Mouse (Mus musculus) myocyte (in vitro differentiated cells): ENCODE results near the gene Zfp646. TPM values are rescaled to one million over a fixed set of nuclear protein-coding genes. Genes with fewer than 3 reads are reported as not detected.
"Not testable (repeated sequence)": the region's sequence is repeated elsewhere in the genome, so short reads cannot be mapped to it uniquely, and the experiment has no call there.

Experiments
- H3K27me3 ChIP-seq: one replicate; pipeline ENCODE4 v1.6.1; 2011; ENCODE audit not compliant: control insufficient read depth, insufficient read depth, insufficient read length
- H3K36me3 ChIP-seq: one replicate; pipeline ENCODE4 v1.6.1; 2011; ENCODE audit not compliant: control insufficient read depth, insufficient read depth
- H3K4me2 ChIP-seq: one replicate; pipeline ENCODE4 v1.6.1; 2011; ENCODE audit warnings: low read depth, control low read depth
- H3K4me3 ChIP-seq: one replicate; pipeline ENCODE4 v1.5.1; 2011; ENCODE audit warnings: mild to moderate bottlenecking, control low read depth, moderate library complexity
- H3K79me2 ChIP-seq: one replicate; pipeline ENCODE4 v1.6.1; 2011; ENCODE audit not compliant: control insufficient read depth, insufficient read depth
- H3ac ChIP-seq: one replicate; pipeline ENCODE4 v1.6.1; 2011; ENCODE audit not compliant: control insufficient read depth, insufficient read length
- CEBPB ChIP-seq: IDR thresholded peaks from 2 replicates; pipeline ENCODE4 v1.6.1; 2011; ENCODE audit warnings: mild to moderate bottlenecking, moderate library complexity; ENCODE audit not compliant: poor library complexity, insufficient read depth, severe bottlenecking
- E2F4 ChIP-seq: IDR thresholded peaks from one replicate; pipeline ENCODE4 v1.6.1; 2011; ENCODE audit warnings: mild to moderate bottlenecking, control low read depth, moderate library complexity; ENCODE audit not compliant: insufficient read depth
- MAX ChIP-seq: IDR thresholded peaks from one replicate; pipeline ENCODE4 v1.6.1; 2011; ENCODE audit warnings: low read depth, mild to moderate bottlenecking, control low read depth
- MYOD1 ChIP-seq, 3 experiments: IDR thresholded peaks; one replicate each; pipeline ENCODE4 v1.6.1; 2011; ENCODE audit warnings: control low read depth in 2 of 3, low read depth in 2 of 3, mild to moderate bottlenecking in 2 of 3, moderate library complexity in 1 of 3; ENCODE audit not compliant: insufficient read length in 2 of 3, control insufficient read depth in 1 of 3
- MYOG ChIP-seq, 3 experiments: IDR thresholded peaks; one replicate each; pipeline ENCODE4 v1.6.1; 2011; ENCODE audit warnings: control low read depth in 2 of 3, low read depth in 2 of 3, mild to moderate bottlenecking in 2 of 3; ENCODE audit not compliant: insufficient read length in 2 of 3, control insufficient read depth in 1 of 3, insufficient read depth in 1 of 3
- POLR2A ChIP-seq: IDR thresholded peaks from one replicate; pipeline ENCODE4 v1.6.1; 2011; ENCODE audit warnings: low read depth, mild to moderate bottlenecking, control low read depth, moderate library complexity; ENCODE audit not compliant: insufficient read length
- POLR2AphosphoS2 ChIP-seq: IDR thresholded peaks from one replicate; pipeline ENCODE4 v1.6.1; 2011; ENCODE audit warnings: low read depth, control low read depth; ENCODE audit not compliant: insufficient read length
- REST ChIP-seq: IDR thresholded peaks from one replicate; pipeline ENCODE4 v1.6.1; 2011; ENCODE audit warnings: mild to moderate bottlenecking, control low read depth, moderate library complexity; ENCODE audit not compliant: insufficient read depth, insufficient read length
- SRF ChIP-seq: IDR thresholded peaks from one replicate; pipeline ENCODE4 v1.6.1; 2011; ENCODE audit warnings: low read depth; ENCODE audit not compliant: control insufficient read depth, insufficient read length
- TCF12 ChIP-seq: IDR thresholded peaks from one replicate; pipeline ENCODE4 v1.6.1; 2011; ENCODE audit warnings: mild to moderate bottlenecking, control low read depth; ENCODE audit not compliant: poor library complexity, insufficient read depth, severe bottlenecking
- TCF3 ChIP-seq: IDR thresholded peaks from one replicate; pipeline ENCODE4 v1.6.1; 2011; ENCODE audit warnings: low read depth, control low read depth; ENCODE audit not compliant: insufficient read length
- USF1 ChIP-seq: IDR thresholded peaks from one replicate; pipeline ENCODE4 v1.6.1; 2011; ENCODE audit warnings: low read depth, mild to moderate bottlenecking, control low read depth, moderate library complexity
- polyA plus RNA-seq: library from polyadenylated mRNA; unstranded; fragments of >200 nt; fragmentation: generic; extraction: Trizol; gene quantifications from one replicate; pipeline ENCODE4 v1.2.1, GENCODE M21; 2012; ENCODE audit warnings: missing spikeins

The Zfp646 gene
- polyA plus RNA-seq, 1 experiment = 16.7 TPM

- no peak within 1 kb of the TSS for H3K4me2 ChIP-seq
- no peaks in the 10 kb centered on the region for H3K27me3 ChIP-seq
- peaks cover 9% of the 10 kb centered on the region for H3K36me3 ChIP-seq
- no peak within 1 kb of the TSS for H3ac ChIP-seq
- TF ChIP-seq TCF12 (no peak), MAX (no peak), E2F4 (no peak), MYOG (IDR thresholded peaks at IDR 0.05; ENCODE audit: control insufficient read depth in 1 of 3, insufficient read depth in 1 of 3, insufficient read length in 2 of 3, low read depth in 2 of 3) (no peak), POLR2AphosphoS2 (no peak), TCF3 (no peak), REST (no peak), MYOD1 (IDR thresholded peaks at IDR 0.05; ENCODE audit: control insufficient read depth in 1 of 3, insufficient read length in 2 of 3, low read depth in 2 of 3) (no peak), POLR2A (no peak), USF1 (no peak), CEBPB (no peak), SRF (no peak)
- peaks cover 8% of the 10 kb centered on the region for H3K79me2 ChIP-seq
- H3K4me3 ChIP-seq = no peak within 1 kb of the TSS
Measured at GRCm38 (mm10) chr7:127890798-127891197, 14.8 kb downstream of the Zfp646 start, which contains the start of gene Prss53. Gene Prss53 (minus strand): TSS chr7:127890970.

- H3ac ChIP-seq = peak overlapping the region; percentile 10
- peak overlapping the region; percentile 32 for H3K4me3 ChIP-seq
- TF ChIP-seq POLR2AphosphoS2 = peak; percentile 12
- no peak for TF ChIP-seq E2F4
- no peak for TF ChIP-seq POLR2A
- no peak for TF ChIP-seq REST
- H3K27me3 ChIP-seq = no peaks in the 10 kb centered on the region
- H3K4me2 ChIP-seq = peak overlapping the region; percentile 93
- no peaks in the 10 kb centered on the region for H3K79me2 ChIP-seq
- H3K36me3 ChIP-seq = no peaks in the 10 kb centered on the region
Measured at GRCm38 (mm10) chr7:127894480-127894879, 18.5 kb downstream of the Zfp646 start.

GRCm38 (mm10) chr7:127895442-127895841, 19.4 kb downstream of the Zfp646 start, which contains the start of the genes Gm21974 and Vkorc1:
Gene Gm21974 (minus strand): TSS chr7:127895454.
Gene Vkorc1 (minus strand): TSS chr7:127895617.
- Histone ChIP-seq H3K36me3 (no peaks in the 10 kb centered on the region), H3K79me2 (no peaks in the 10 kb centered on the region), H3K27me3 (no peaks in the 10 kb centered on the region), H3ac (peak within 1 kb of the TSS; percentile 10), H3K4me3 (peak within 1 kb of the TSS; percentile 32), H3K4me2 (peak within 1 kb of the TSS; percentile 93)
- TF ChIP-seq MYOD1 (IDR thresholded peaks at IDR 0.05; ENCODE audit: control insufficient read depth in 1 of 3, insufficient read length in 2 of 3, low read depth in 2 of 3) (peak in 2 of 3 experiments; percentile 0 to 38), E2F4 (no peak), POLR2AphosphoS2 (peak; percentile 93), POLR2A (peak; percentile 96), MYOG (IDR thresholded peaks at IDR 0.05; ENCODE audit: control insufficient read depth in 1 of 3, insufficient read depth in 1 of 3, insufficient read length in 2 of 3, low read depth in 2 of 3) (peak in 1 of 3 experiments; percentile 57), SRF (no peak)

- not testable (repeated sequence) for H3K27me3 ChIP-seq, H3K79me2 ChIP-seq, H3K36me3 ChIP-seq
- H3ac ChIP-seq = peak overlapping the region; percentile 10
- peak overlapping the region; percentile 32 for H3K4me3 ChIP-seq
- H3K4me2 ChIP-seq = peak overlapping the region; percentile 43
Measured at GRCm38 (mm10) chr7:127895891-127896290, 19.9 kb downstream of the Zfp646 start.

- TF ChIP-seq USF1 (no peak), TCF3 (no peak), MYOG (IDR thresholded peaks at IDR 0.05; ENCODE audit: control insufficient read depth in 1 of 3, insufficient read depth in 1 of 3, insufficient read length in 2 of 3, low read depth in 2 of 3) (no peak), POLR2A (no peak), TCF12 (no peak), POLR2AphosphoS2 (no peak), MYOD1 (IDR thresholded peaks at IDR 0.05; ENCODE audit: control insufficient read depth in 1 of 3, insufficient read length in 2 of 3, low read depth in 2 of 3) (no peak), E2F4 (no peak), MAX (no peak), REST (no peak), SRF (no peak), CEBPB (no peak)
- H3K4me3 ChIP-seq = no peak overlapping the region
- no peak overlapping the region for H3ac ChIP-seq
- H3K4me2 ChIP-seq = peak overlapping the region; percentile 7
- H3K79me2 ChIP-seq = no peaks in the 10 kb centered on the region
- no peaks in the 10 kb centered on the region for H3K27me3 ChIP-seq
- H3K36me3 ChIP-seq = no peaks in the 10 kb centered on the region
Measured at GRCm38 (mm10) chr7:127896384-127896783, 20.4 kb downstream of the Zfp646 start.
